Mouse (Mus musculus): ENCODE measurements around the gene Prr3.

Prr3 gene

GRCm38 (mm10) chr17:35937700-35938348, 42.2 kb downstream of the Prr3 start:
- DNase-seq (ENCODE audit: low read depth, low spot score), result peak; percentile 89

GRCm38 (mm10) chr17:35935763-35936162, 44.3 kb downstream of the Prr3 start:
- DNase-seq (ENCODE audit: low read depth, low spot score), result peak; percentile 66

GRCm38 (mm10) chr17:35932608-35933007, 47.4 kb downstream of the Prr3 start:
- DNase-seq (ENCODE audit: low read depth, low spot score), result no peak

GRCm38 (mm10) chr17:35930627-35931026, 49.4 kb downstream of the Prr3 start:
- no peak for DNase-seq (ENCODE audit: low read depth, low spot score)

- DNase-seq (ENCODE audit: low read depth, low spot score), result no peak
Observed at GRCm38 (mm10) chr17:35929534-35929933, 50.5 kb downstream of the Prr3 start.

GRCm38 (mm10) chr17:35927471-35927870, 52.6 kb downstream of the Prr3 start:
- DNase-seq (ENCODE audit: low read depth, low spot score), result no peak

GRCm38 (mm10) chr17:35923281-35923680, 56.8 kb downstream of the Prr3 start:
- no peak for DNase-seq (ENCODE audit: low read depth, low spot score)

GRCm38 (mm10) chr17:35922566-35922965, 57.5 kb downstream of the Prr3 start:
- DNase-seq (ENCODE audit: low read depth, low spot score), result no peak
